Mouse (Mus musculus) intestine, postnatal 0 days (tissue): ENCODE measurements around the gene Hnrnph3. TPM values are rescaled to one million over a fixed set of nuclear protein-coding genes. Genes with fewer than 3 reads are reported as not detected.

Experiments
- ATAC-seq: fragments of 200-750 bp; cut with Nextera tagmentation; 2 replicates; pipeline ENCODE4 v1.8.0; 2017; ENCODE audit warnings: mild to moderate bottlenecking, moderate TSS enrichment, moderate library complexity
- H3K27ac ChIP-seq: fragments of 300-500 bp; sonication (generic); 2 replicates; pipeline ENCODE4 v1.5.1; 2014; ENCODE audit warnings: mild to moderate bottlenecking, low read depth, low read length, moderate library complexity
- H3K27me3 ChIP-seq: fragments of 300-500 bp; sonication (generic); replicated peaks from 2 replicates; pipeline ENCODE4 v1.6.1; 2014; ENCODE audit warnings: low read length, mixed read lengths; ENCODE audit not compliant: control insufficient read depth, insufficient read depth
- H3K36me3 ChIP-seq: fragments of 300-500 bp; sonication (generic); 2 replicates; pipeline ENCODE4 v1.6.1; 2014; ENCODE audit warnings: mild to moderate bottlenecking, moderate library complexity; ENCODE audit not compliant: control insufficient read depth, insufficient read depth
- H3K4me1 ChIP-seq: fragments of 300-500 bp; sonication (generic); replicated peaks from 2 replicates; pipeline ENCODE4 v1.6.1; 2014; ENCODE audit warnings: antibody characterized with exemption, low read length, mixed read lengths; ENCODE audit not compliant: control insufficient read depth, insufficient read depth
- H3K4me2 ChIP-seq: fragments of 300-500 bp; sonication (generic); replicated peaks from 2 replicates; pipeline ENCODE4 v1.6.1; 2014; ENCODE audit warnings: low read depth, mild to moderate bottlenecking, moderate library complexity
- H3K4me3 ChIP-seq: fragments of 300-500 bp; sonication (generic); 2 replicates; pipeline ENCODE4 v1.5.1; 2014; ENCODE audit warnings: low read depth, low read length
- H3K9ac ChIP-seq: fragments of 300-500 bp; sonication (generic); 2 replicates; pipeline ENCODE4 v1.6.1; 2014; ENCODE audit warnings: mild to moderate bottlenecking, low read depth, low read length
- H3K9me3 ChIP-seq: fragments of 300-500 bp; sonication (generic); 2 replicates; pipeline ENCODE4 v1.6.1; 2016; ENCODE audit warnings: mixed run types; ENCODE audit not compliant: control insufficient read depth
- CTCF ChIP-seq: sonication (generic); IDR thresholded peaks from 2 replicates; pipeline ENCODE4 v1.5.1; 2016; ENCODE audit warnings: low read depth, mild to moderate bottlenecking, control low read depth, antibody characterized with exemption, moderate library complexity
- WGBS: fragments of 180-500 bp; shearing (Covaris S2); extraction: QIAGEN DNeasy Blood & Tissue Kit; methylation state at CpG from one replicate; pipeline ENCODE4 v1.1.7; 2014; 5-methylcytosine and 5-hydroxymethylcytosine counted together
- polyA plus RNA-seq: library from polyadenylated mRNA; unstranded; fragments of >200 nt; fragmentation: Nextera tagmentation; extraction: Ambion mirVana; gene quantifications from 2 replicates; pipeline ENCODE4 v1.2.1, GENCODE M21; 2015

Hnrnph3 gene
- polyA plus RNA-seq, 1 experiment from 2014 or later = 21.2 TPM

- Histone ChIP-seq H3K4me3 (no peak overlapping the region; the same call in 1 of the 2 replicates), H3K9me3 (no peaks in the 10 kb centered on the region), H3K4me2 (peak overlapping the region; percentile 56; the same call in 1 of the 2 replicates), H3K9ac (no peak overlapping the region), H3K27me3 (no peaks in the 10 kb centered on the region), H3K4me1 (no peaks in the 10 kb centered on the region), H3K27ac (no peak overlapping the region), H3K36me3 (no peaks in the 10 kb centered on the region)
- ATAC-seq = no peak
- TF ChIP-seq CTCF = no peak
- 67% methylated on average over 5 of the region's 5 CpGs for WGBS
Observed at GRCm38 (mm10) chr10:63039867-63040628, 16.0 kb upstream of the Hnrnph3 start.

- no peak for TF ChIP-seq CTCF
- ATAC-seq = peak; percentile 91
- Histone ChIP-seq H3K9me3 (no peaks in the 10 kb centered on the region), H3K36me3 (no peaks in the 10 kb centered on the region), H3K9ac (no peak overlapping the region; the same call in 1 of the 2 replicates), H3K27ac (peak overlapping the region; percentile 74), H3K4me2 (peak overlapping the region; percentile 56), H3K4me3 (peak overlapping the region; percentile 20; the same call in 1 of the 2 replicates), H3K27me3 (no peaks in the 10 kb centered on the region), H3K4me1 (no peaks in the 10 kb centered on the region)
- WGBS = 34% methylated on average over 14 of the region's 14 CpGs
Observed at GRCm38 (mm10) chr10:63038571-63039320, 14.7 kb upstream of the Hnrnph3 start.

- H3K9me3 ChIP-seq = no peaks in the 10 kb centered on the region
- TF ChIP-seq CTCF = no peak
- no peaks in the 10 kb centered on the region for H3K27me3 ChIP-seq
- no peaks in the 10 kb centered on the region for H3K36me3 ChIP-seq
- H3K4me3 ChIP-seq = no peak overlapping the region
- 79% methylated on average over 3 of the region's 3 CpGs for WGBS
- ATAC-seq = no peak
- H3K4me2 ChIP-seq = no peak overlapping the region
- H3K27ac ChIP-seq = no peak overlapping the region
- no peak overlapping the region for H3K9ac ChIP-seq
- no peaks in the 10 kb centered on the region for H3K4me1 ChIP-seq
Observed at GRCm38 (mm10) chr10:63032956-63033355, 8.9 kb upstream of the Hnrnph3 start.

GRCm38 (mm10) chr10:63032267-63032666 lies 8.2 kb upstream of the Hnrnph3 start:
- no peak overlapping the region for H3K9ac ChIP-seq
- H3K9me3 ChIP-seq = no peaks in the 10 kb centered on the region
- no peaks in the 10 kb centered on the region for H3K27me3 ChIP-seq
- no peak for TF ChIP-seq CTCF
- H3K4me3 ChIP-seq = no peak overlapping the region
- ATAC-seq = no peak
- H3K36me3 ChIP-seq = no peaks in the 10 kb centered on the region
- no peak overlapping the region for H3K4me2 ChIP-seq
- WGBS = 76% methylated on average over 3 of the region's 3 CpGs
- no peak overlapping the region for H3K27ac ChIP-seq
- no peaks in the 10 kb centered on the region for H3K4me1 ChIP-seq

- ATAC-seq = no peak
- no peak for TF ChIP-seq CTCF
- no peak overlapping the region for H3K27ac ChIP-seq
- whole genome bisulfite sequencing = 85% methylated on average over 4 of the region's 4 CpGs
- H3K9ac ChIP-seq = no peak overlapping the region
- no peaks in the 10 kb centered on the region for H3K36me3 ChIP-seq
- H3K4me1 ChIP-seq = no peaks in the 10 kb centered on the region
- H3K4me2 ChIP-seq = no peak overlapping the region
- no peaks in the 10 kb centered on the region for H3K9me3 ChIP-seq
- no peak overlapping the region for H3K4me3 ChIP-seq
- H3K27me3 ChIP-seq = no peaks in the 10 kb centered on the region
Observed at GRCm38 (mm10) chr10:63028396-63028795, 4.4 kb upstream of the Hnrnph3 start.

GRCm38 (mm10) chr10:63027376-63028161 lies 3.6 kb upstream of the Hnrnph3 start:
- Histone ChIP-seq H3K27ac (no peak overlapping the region), H3K9me3 (no peaks in the 10 kb centered on the region), H3K27me3 (no peaks in the 10 kb centered on the region), H3K36me3 (no peaks in the 10 kb centered on the region), H3K4me2 (no peak overlapping the region), H3K4me1 (no peaks in the 10 kb centered on the region), H3K4me3 (no peak overlapping the region), H3K9ac (no peak overlapping the region)
- WGBS = 86% methylated on average over 10 of the region's 10 CpGs
- no peak for ATAC-seq
- no peak for TF ChIP-seq CTCF
